Mouse (Mus musculus) liver, adult 2 months (tissue): Measurements from ENCODE around the gene Gabbr2.

Experiments
- CTCF ChIP-seq: fragments of 200-500 bp; IDR thresholded peaks from 2 replicates; pipeline ENCODE4 v1.5.1; 2011; ENCODE audit warnings: low read depth, low read length, control low read depth
- POLR2A ChIP-seq: fragments of 200-500 bp; IDR thresholded peaks from 2 replicates; pipeline ENCODE4 v1.6.1; 2011; ENCODE audit warnings: low read length, control low read depth; ENCODE audit not compliant: insufficient read depth; ENCODE audit errors: extremely low read depth

- TF ChIP-seq POLR2A (no peak), CTCF (no peak)
Measured at GRCm38 (mm10) chr4:46628081-46628480, 363.6 kb downstream of the Gabbr2 start.
